Mouse (Mus musculus): ENCODE measurements around the gene Pcna. TPM values are rescaled to one million over a fixed set of nuclear protein-coding genes. Genes with fewer than 3 reads are reported as not detected.

The Pcna gene
- total and polyA plus RNA-seq, 3 experiments: 308 to 541 (median 427) TPM

- no peaks in the 10 kb centered on the region for H3K4me1 ChIP-seq (ENCODE audit: control insufficient read depth in 1 of 2, insufficient read depth in 2 of 2, low read length in 2 of 2)
- H3K9me3 ChIP-seq (replicated peaks; ENCODE audit: insufficient read depth, low read length): no peaks in the 10 kb centered on the region
- TF ChIP-seq MYB (IDR thresholded peaks at IDR 0.05; ENCODE audit: low read depth, low read length): no peak
- TF ChIP-seq KAT2A (conservative IDR thresholded peaks at IDR 0.05; ENCODE audit: low read depth, low read length): no peak
- no peak for TF ChIP-seq MAX (IDR thresholded peaks at IDR 0.05; ENCODE audit: low read length)
- no peak for TF ChIP-seq USF1 (IDR thresholded peaks at IDR 0.05; ENCODE audit: low read depth, low read length)
- no peak for TF ChIP-seq POLR2AphosphoS2 (IDR thresholded peaks at IDR 0.05; ENCODE audit: low read length)
- no peak overlapping the region for H3K27ac ChIP-seq (ENCODE audit: control insufficient read depth, low read depth, low read length)
- no peak overlapping the region for H3K9ac ChIP-seq (ENCODE audit: control insufficient read depth, low read depth, low read length, poor library complexity, severe bottlenecking)
- no peaks in the 10 kb centered on the region for H3K36me3 ChIP-seq (ENCODE audit: control insufficient read depth in 1 of 2, insufficient read depth in 2 of 2, low read length in 2 of 2)
- H3K4me3 ChIP-seq (ENCODE audit: control insufficient read depth in 1 of 2, insufficient read depth in 1 of 2, low read depth in 2 of 2, low read length in 2 of 2): no peak overlapping the region
- DNase-seq (ENCODE audit: low read depth, low spot score): no peak
- peaks cover 0 to 1% of the 10 kb centered on the region in 2 experiments; a peak in 1 of 4 replicates for H3K27me3 ChIP-seq (ENCODE audit: control insufficient read depth in 1 of 2, insufficient read depth in 2 of 2, low read length in 2 of 2)
- H3K79me2 ChIP-seq (ENCODE audit: control insufficient read depth, insufficient read depth, low read length, poor library complexity): no peaks in the 10 kb centered on the region
These were observed 31.5 kb downstream of the Pcna start for GRCm38 (mm10) chr2:132221611-132222073.

GRCm38 (mm10) chr2:132211995-132212656 is 41.0 kb downstream of the Pcna start:
- H3K9ac ChIP-seq (ENCODE audit: control insufficient read depth, low read depth, low read length, poor library complexity, severe bottlenecking): no peak overlapping the region
- TF ChIP-seq EP300 (IDR thresholded peaks at IDR 0.05; ENCODE audit: low read depth in 1 of 2, low read length in 2 of 2) (no peak), ZMIZ1 (IDR thresholded peaks at IDR 0.05; ENCODE audit: low read depth, low read length) (no peak)
- H3K79me2 ChIP-seq (ENCODE audit: control insufficient read depth, insufficient read depth, low read length, poor library complexity): no peaks in the 10 kb centered on the region
- no peak overlapping the region for H3K4me3 ChIP-seq (ENCODE audit: control insufficient read depth in 1 of 2, insufficient read depth in 1 of 2, low read depth in 2 of 2, low read length in 2 of 2)
- no peak for DNase-seq (ENCODE audit: low read depth, low spot score)
- no peak overlapping the region for H3K27ac ChIP-seq (ENCODE audit: control insufficient read depth, low read depth, low read length)
- peaks cover 0 to 12% of the 10 kb centered on the region in 2 experiments; a peak in 2 of 4 replicates for H3K36me3 ChIP-seq (ENCODE audit: control insufficient read depth in 1 of 2, insufficient read depth in 2 of 2, low read length in 2 of 2)
- H3K9me3 ChIP-seq (replicated peaks; ENCODE audit: insufficient read depth, low read length): no peaks in the 10 kb centered on the region
- peaks cover 0 to 11% of the 10 kb centered on the region in 2 experiments; a peak in 3 of 4 replicates for H3K4me1 ChIP-seq (ENCODE audit: control insufficient read depth in 1 of 2, insufficient read depth in 2 of 2, low read length in 2 of 2)
- no peaks in the 10 kb centered on the region for H3K27me3 ChIP-seq (ENCODE audit: control insufficient read depth in 1 of 2, insufficient read depth in 2 of 2, low read length in 2 of 2)

- no peak for DNase-seq (ENCODE audit: low read depth, low spot score)
- no peak for TF ChIP-seq TBP (IDR thresholded peaks at IDR 0.05; ENCODE audit: low read depth, low read length)
- TF ChIP-seq EP300 (IDR thresholded peaks at IDR 0.05; ENCODE audit: low read depth in 1 of 2, low read length in 2 of 2): no peak
- TF ChIP-seq ZC3H11A (IDR thresholded peaks at IDR 0.05; ENCODE audit: low read depth, low read length): no peak
- TF ChIP-seq HCFC1 (IDR thresholded peaks at IDR 0.05; ENCODE audit: low read depth, low read length): no peak
- no peak for TF ChIP-seq RAD21 (IDR thresholded peaks at IDR 0.05; ENCODE audit: low read depth, low read length)
- TF ChIP-seq USF1 (IDR thresholded peaks at IDR 0.05; ENCODE audit: low read depth, low read length): no peak
- TF ChIP-seq POLR2AphosphoS5 (IDR thresholded peaks at IDR 0.05; ENCODE audit: borderline replicate concordance, low read depth, low read length): no peak
- TF ChIP-seq GABPA (IDR thresholded peaks at IDR 0.05; ENCODE audit: low read depth, low read length): no peak
- TF ChIP-seq ZNF384 (IDR thresholded peaks at IDR 0.05; ENCODE audit: low read depth, low read length): no peak
- no peak for TF ChIP-seq RCOR1 (IDR thresholded peaks at IDR 0.05; ENCODE audit: low read depth, low read length)
- no peak for TF ChIP-seq E2F4 (IDR thresholded peaks at IDR 0.05; ENCODE audit: borderline replicate concordance, low read depth, low read length)
- TF ChIP-seq ZKSCAN1 (IDR thresholded peaks at IDR 0.05; ENCODE audit: low read depth, low read length): no peak
- TF ChIP-seq KAT2A (conservative IDR thresholded peaks at IDR 0.05; ENCODE audit: low read depth, low read length): no peak
- no peak for TF ChIP-seq ETS1 (IDR thresholded peaks at IDR 0.05; ENCODE audit: low read depth, low read length)
- H3K9me3 ChIP-seq (replicated peaks; ENCODE audit: insufficient read depth, low read length): no peaks in the 10 kb centered on the region
- no peak overlapping the region for H3K4me3 ChIP-seq (ENCODE audit: control insufficient read depth in 1 of 2, insufficient read depth in 1 of 2, low read depth in 2 of 2, low read length in 2 of 2)
- H3K36me3 ChIP-seq (ENCODE audit: control insufficient read depth in 1 of 2, insufficient read depth in 2 of 2, low read length in 2 of 2): peaks cover 0 to 13% of the 10 kb centered on the region in 2 experiments; a peak in 2 of 4 replicates
- H3K27ac ChIP-seq (ENCODE audit: control insufficient read depth, low read depth, low read length): no peak overlapping the region
- H3K79me2 ChIP-seq (ENCODE audit: control insufficient read depth, insufficient read depth, low read length, poor library complexity): no peaks in the 10 kb centered on the region
- no peak overlapping the region for H3K9ac ChIP-seq (ENCODE audit: control insufficient read depth, low read depth, low read length, poor library complexity, severe bottlenecking)
- H3K27me3 ChIP-seq (ENCODE audit: control insufficient read depth in 1 of 2, insufficient read depth in 2 of 2, low read length in 2 of 2): no peaks in the 10 kb centered on the region
- H3K4me1 ChIP-seq (ENCODE audit: control insufficient read depth in 1 of 2, insufficient read depth in 2 of 2, low read length in 2 of 2): peaks cover 0 to 16% of the 10 kb centered on the region in 2 experiments; a peak in 3 of 4 replicates
These were observed 42.3 kb downstream of the Pcna start for GRCm38 (mm10) chr2:132210806-132211312.
